Mouse (Mus musculus) forebrain, embryonic 16.5 days (tissue): Measurements from ENCODE around the gene Nup153. TPM values are rescaled to one million over a fixed set of nuclear protein-coding genes. Genes with fewer than 3 reads are reported as not detected.

Source experiments
- ATAC-seq: fragments of 200-750 bp; cut with Nextera tagmentation; 2 replicates; pipeline ENCODE4 v1.8.0; 2017; ENCODE audit warnings: mild to moderate bottlenecking, moderate library complexity
- H3K27ac ChIP-seq: fragments of 300-500 bp; sonication (generic); 2 replicates; pipeline ENCODE4 v1.5.1; 2014; ENCODE audit warnings: low read length, control low read depth
- H3K27me3 ChIP-seq: fragments of 300-500 bp; sonication (generic); replicated peaks from 2 replicates; pipeline ENCODE4 v1.6.1; 2014; ENCODE audit warnings: low read length; ENCODE audit not compliant: control insufficient read depth, insufficient read depth
- H3K36me3 ChIP-seq: fragments of 300-500 bp; sonication (generic); 2 replicates; pipeline ENCODE4 v1.6.1; 2014; ENCODE audit not compliant: control insufficient read depth, insufficient read depth
- H3K4me1 ChIP-seq: fragments of 300-500 bp; sonication (generic); replicated peaks from 2 replicates; pipeline ENCODE4 v1.6.1; 2014; ENCODE audit warnings: low read length; ENCODE audit not compliant: control insufficient read depth, insufficient read depth
- H3K4me2 ChIP-seq: fragments of 300-500 bp; sonication (generic); 2 replicates; pipeline ENCODE4 v1.6.1; 2014; ENCODE audit warnings: mild to moderate bottlenecking, low read length, control low read depth
- H3K4me3 ChIP-seq: fragments of 300-500 bp; sonication (generic); replicated peaks from 2 replicates; pipeline ENCODE4 v1.5.1; 2014; ENCODE audit warnings: mild to moderate bottlenecking, low read length, control low read depth
- H3K9ac ChIP-seq: fragments of 300-500 bp; sonication (generic); replicated peaks from 2 replicates; pipeline ENCODE4 v1.6.1; 2014; ENCODE audit warnings: low read depth, low read length, control low read depth
- H3K9me3 ChIP-seq: fragments of 300-500 bp; sonication (generic); 2 replicates; pipeline ENCODE4 v1.6.1; 2016; ENCODE audit warnings: low read length; ENCODE audit not compliant: control insufficient read depth
- WGBS: fragments of 180-500 bp; shearing (Covaris S2); extraction: QIAGEN DNeasy Blood & Tissue Kit; methylation state at CpG from one replicate; pipeline ENCODE4 v1.1.7; 2014; 5-methylcytosine and 5-hydroxymethylcytosine counted together
- polyA plus RNA-seq: library from polyadenylated mRNA; unstranded; fragments of >200 nt; fragmentation: Nextera tagmentation; extraction: Ambion mirVana; gene quantifications from 2 replicates; pipeline ENCODE4 v1.2.1, GENCODE M21; 2015

Gene Nup153
- polyA plus RNA-seq: 21.7 and 25.9 TPM in 2 replicates

GRCm38 (mm10) chr13:46727837-46728268, at the start of gene Nup153:
Gene Nup153, minus strand, starts transcription at chr13:46727940.
- WGBS: 0% methylated on average over 51 of the region's 51 CpGs
- H3K4me1 ChIP-seq: peaks cover 22% of the 10 kb centered on the region
- H3K36me3 ChIP-seq: no peaks in the 10 kb centered on the region
- peak within 1 kb of the TSS; percentile 84 for H3K4me2 ChIP-seq
- H3K4me3 ChIP-seq: peak within 1 kb of the TSS; percentile 99
- peak; percentile 95 for ATAC-seq
- peak within 1 kb of the TSS; percentile 82 for H3K9ac ChIP-seq
- no peaks in the 10 kb centered on the region for H3K27me3 ChIP-seq
- H3K9me3 ChIP-seq: no peaks in the 10 kb centered on the region
- peak within 1 kb of the TSS; percentile 94 for H3K27ac ChIP-seq

DNA sequence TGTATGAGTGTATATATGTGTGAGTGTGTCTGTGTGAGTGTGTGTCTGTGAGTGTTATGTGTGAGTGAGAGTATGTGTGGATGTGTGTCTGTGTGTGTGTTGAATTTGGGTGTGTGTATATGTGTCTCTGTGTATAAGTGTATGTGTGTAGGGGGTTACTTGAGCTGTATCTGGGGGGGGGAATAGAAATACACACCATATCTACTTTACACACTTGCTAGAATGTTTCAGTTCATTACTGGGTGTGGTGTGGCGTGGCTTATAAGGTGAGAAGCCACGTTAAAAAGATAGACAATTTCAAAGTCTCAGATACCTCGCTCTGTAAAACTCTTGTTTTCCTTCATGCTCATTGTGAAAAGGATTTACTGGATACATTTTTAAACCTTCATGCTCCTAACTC, 49.7 kb upstream of the Nup153 start:
- 92% methylated on average over 3 of the region's 3 CpGs for WGBS
- Histone ChIP-seq H3K9me3 (no peaks in the 10 kb centered on the region), H3K4me3 (no peak overlapping the region), H3K9ac (no peak overlapping the region), H3K27me3 (no peaks in the 10 kb centered on the region), H3K36me3 (no peaks in the 10 kb centered on the region), H3K4me2 (no peak overlapping the region), H3K4me1 (no peaks in the 10 kb centered on the region), H3K27ac (no peak overlapping the region)
- ATAC-seq: no peak

DNA sequence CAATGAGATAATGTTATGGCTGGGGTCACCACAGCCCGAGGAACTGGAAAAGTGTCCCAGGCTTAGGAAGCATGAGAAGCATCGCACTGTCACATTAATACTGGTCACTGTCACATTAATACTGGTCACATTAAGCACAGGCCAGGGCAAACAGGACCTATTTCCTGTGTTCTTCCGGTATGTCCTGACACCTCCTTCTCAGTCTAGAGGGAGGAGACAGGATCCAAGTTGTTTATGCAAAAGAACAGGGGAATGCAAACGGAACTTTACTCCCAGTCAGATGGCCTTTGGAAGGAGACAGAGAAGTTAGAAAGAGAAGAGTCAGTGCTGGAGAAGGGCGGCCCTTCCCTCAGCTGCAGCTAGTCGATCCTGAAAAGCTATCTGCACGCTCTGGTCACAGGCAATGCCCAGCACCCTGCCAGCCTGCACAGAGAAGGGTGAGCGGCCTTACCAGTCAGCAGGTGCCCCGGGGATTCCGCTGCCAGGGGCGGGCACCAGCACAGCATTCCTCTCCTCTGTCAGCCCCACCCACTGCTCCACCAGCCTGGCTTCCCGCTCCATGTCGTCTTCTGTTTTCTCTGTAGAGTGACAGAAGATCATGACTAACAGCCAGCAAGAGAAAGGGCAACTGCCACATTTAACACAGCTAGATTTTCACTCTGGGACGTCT, 49.0 kb upstream of the Nup153 start:
- no peak overlapping the region for H3K27ac ChIP-seq
- no peaks in the 10 kb centered on the region for H3K27me3 ChIP-seq
- WGBS: 81% methylated on average over 14 of the region's 14 CpGs
- ATAC-seq: no peak
- H3K9ac ChIP-seq: no peak overlapping the region
- H3K4me1 ChIP-seq: no peaks in the 10 kb centered on the region
- peaks cover 4% of the 10 kb centered on the region; the same call in 1 of the 2 replicates for H3K36me3 ChIP-seq
- no peak overlapping the region for H3K4me3 ChIP-seq
- H3K4me2 ChIP-seq: no peak overlapping the region
- no peaks in the 10 kb centered on the region for H3K9me3 ChIP-seq

DNA sequence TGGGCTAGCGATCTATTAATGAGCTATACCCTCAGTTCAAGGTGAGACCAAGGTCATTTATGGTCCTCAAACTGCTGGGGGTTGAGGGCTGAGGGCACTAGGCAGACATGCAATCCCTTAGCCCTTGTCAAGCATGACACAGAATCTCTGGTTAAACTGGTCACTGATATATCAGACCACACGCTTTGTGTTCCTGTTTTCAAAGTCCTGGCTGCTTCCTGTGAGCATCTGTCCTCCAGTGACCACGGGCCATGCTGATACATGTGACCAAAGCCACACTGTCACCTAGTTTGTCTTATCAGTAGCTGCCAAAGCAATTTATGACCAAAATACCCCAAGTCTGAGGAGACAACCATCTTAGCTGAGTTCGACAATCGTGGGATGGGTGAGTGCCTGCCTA, 47.3 kb upstream of the Nup153 start:
- Histone ChIP-seq H3K9me3 (no peaks in the 10 kb centered on the region), H3K9ac (no peak overlapping the region), H3K36me3 (peaks cover 4% of the 10 kb centered on the region; the same call in 1 of the 2 replicates), H3K4me2 (no peak overlapping the region), H3K27me3 (no peaks in the 10 kb centered on the region), H3K27ac (no peak overlapping the region), H3K4me3 (no peak overlapping the region), H3K4me1 (no peaks in the 10 kb centered on the region)
- 93% methylated on average over 5 of the region's 5 CpGs for WGBS
- ATAC-seq: no peak

GRCm38 (mm10) chr13:46772581-46772980, 44.8 kb upstream of the Nup153 start:
- H3K4me2 ChIP-seq: no peak overlapping the region
- no peaks in the 10 kb centered on the region for H3K27me3 ChIP-seq
- no peaks in the 10 kb centered on the region for H3K9me3 ChIP-seq
- no peak overlapping the region for H3K9ac ChIP-seq
- H3K27ac ChIP-seq: no peak overlapping the region
- no peaks in the 10 kb centered on the region for H3K4me1 ChIP-seq
- 97% methylated on average over 13 of the region's 13 CpGs for WGBS
- ATAC-seq: no peak
- no peak overlapping the region for H3K4me3 ChIP-seq
- peaks cover 4% of the 10 kb centered on the region; the same call in 1 of the 2 replicates for H3K36me3 ChIP-seq

DNA sequence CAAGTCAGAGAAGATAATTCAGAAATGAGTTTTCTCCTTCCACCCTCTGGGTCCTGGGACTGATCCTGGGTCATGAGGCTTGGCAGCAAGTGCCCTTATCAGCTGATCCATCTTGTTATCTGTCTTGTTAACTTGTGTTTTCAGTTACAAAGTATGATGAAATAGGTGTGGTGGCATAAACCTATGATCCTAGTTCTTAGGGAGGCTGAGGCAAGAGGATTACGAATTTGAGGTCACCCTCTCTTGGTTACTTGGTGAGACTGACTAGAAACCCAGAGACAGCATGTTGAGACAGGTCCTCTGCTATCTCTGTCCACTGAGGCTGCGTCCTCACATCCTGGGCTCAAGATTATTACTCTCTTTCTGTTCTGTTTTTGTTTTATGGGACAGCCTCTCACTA, 37.6 kb upstream of the Nup153 start:
- Histone ChIP-seq H3K4me3 (no peak overlapping the region), H3K9ac (no peak overlapping the region), H3K9me3 (no peaks in the 10 kb centered on the region), H3K27ac (no peak overlapping the region), H3K27me3 (no peaks in the 10 kb centered on the region), H3K4me2 (no peak overlapping the region), H3K4me1 (no peaks in the 10 kb centered on the region), H3K36me3 (no peaks in the 10 kb centered on the region; the same call in 1 of the 2 replicates)
- 98% methylated on average over 2 of the region's 2 CpGs for WGBS
- ATAC-seq: no peak

GRCm38 (mm10) chr13:46763210-46763609, 35.5 kb upstream of the Nup153 start:
- ATAC-seq: no peak
- Histone ChIP-seq H3K27ac (no peak overlapping the region), H3K36me3 (no peaks in the 10 kb centered on the region; the same call in 1 of the 2 replicates), H3K27me3 (no peaks in the 10 kb centered on the region), H3K4me1 (no peaks in the 10 kb centered on the region), H3K9ac (no peak overlapping the region), H3K4me3 (no peak overlapping the region), H3K9me3 (no peaks in the 10 kb centered on the region), H3K4me2 (no peak overlapping the region)
- WGBS: 98% methylated on average over 9 of the region's 9 CpGs

DNA sequence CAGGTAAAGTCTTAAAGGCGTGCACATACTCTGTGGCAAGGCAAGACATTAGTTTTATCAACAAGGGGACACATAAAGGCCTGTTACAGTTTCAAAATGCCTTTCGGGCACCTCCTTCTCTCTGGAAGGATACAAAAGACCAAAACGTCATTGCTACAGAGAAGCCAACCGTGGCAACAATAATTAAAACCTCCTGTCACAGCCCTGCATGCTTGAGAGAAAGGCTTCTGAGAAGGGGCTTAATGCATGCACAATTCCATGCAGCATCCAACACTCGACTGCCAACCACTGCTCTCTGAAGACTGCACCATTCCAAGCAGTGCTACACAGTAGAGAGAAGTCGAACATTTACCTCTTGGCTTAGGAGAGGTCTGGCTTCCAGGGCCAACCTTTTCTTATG, 33.2 kb upstream of the Nup153 start:
- Histone ChIP-seq H3K9me3 (no peaks in the 10 kb centered on the region), H3K27me3 (no peaks in the 10 kb centered on the region), H3K4me2 (no peak overlapping the region), H3K4me1 (no peaks in the 10 kb centered on the region), H3K27ac (no peak overlapping the region), H3K4me3 (no peak overlapping the region), H3K9ac (no peak overlapping the region), H3K36me3 (no peaks in the 10 kb centered on the region; the same call in 1 of the 2 replicates)
- no peak for ATAC-seq
- 65% methylated on average over 6 of the region's 6 CpGs for WGBS

GRCm38 (mm10) chr13:46759281-46759809, 31.6 kb upstream of the Nup153 start:
- no peak overlapping the region for H3K9ac ChIP-seq
- no peaks in the 10 kb centered on the region for H3K4me1 ChIP-seq
- no peak overlapping the region for H3K4me3 ChIP-seq
- no peaks in the 10 kb centered on the region; the same call in 1 of the 2 replicates for H3K36me3 ChIP-seq
- H3K4me2 ChIP-seq: no peak overlapping the region
- 58% methylated on average over 8 of the region's 8 CpGs for WGBS
- no peak for ATAC-seq
- no peaks in the 10 kb centered on the region for H3K9me3 ChIP-seq
- no peak overlapping the region for H3K27ac ChIP-seq
- no peaks in the 10 kb centered on the region for H3K27me3 ChIP-seq
